Mouse (Mus musculus) spleen, postnatal 4 days (tissue): Measurements from ENCODE around the gene Zfyve1.
A peak's percentile ranks its signal among the peaks of the same experiment; 100 is the strongest.
"Not testable (repeated sequence)": the region's sequence is repeated elsewhere in the genome, so short reads cannot be mapped to it uniquely, and the experiment has no call there.

Experiments used
- DNase-seq, 2 experiments: peaks; one replicate each; pipeline ENCODE4 v3.0.0; 2022; ENCODE audit warnings: low spot score in 2 of 2

The Zfyve1 gene

DNA sequence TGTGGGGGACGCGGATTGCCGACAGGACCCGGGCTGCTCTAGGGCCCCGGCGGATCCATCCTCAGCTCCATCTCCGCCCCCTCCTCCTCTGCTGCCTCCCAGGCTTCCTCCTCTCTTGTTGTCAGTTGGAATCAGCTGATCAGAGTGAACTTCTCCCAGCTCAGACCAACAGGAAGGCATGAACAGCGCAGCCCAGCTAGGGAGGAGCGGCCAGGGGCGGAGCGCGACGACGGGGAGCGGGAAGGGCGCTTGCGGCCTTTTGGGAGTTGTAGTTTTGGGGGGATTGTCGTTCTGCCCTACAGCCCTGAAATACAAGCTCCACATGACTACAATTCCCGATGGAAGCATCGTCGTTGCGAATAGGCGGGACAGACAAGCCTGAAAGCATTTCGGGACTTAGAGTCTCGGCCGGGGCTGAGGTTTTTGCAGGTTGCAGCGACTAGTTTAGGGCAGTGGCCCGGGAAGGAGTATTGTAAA lies at the start of gene Zfyve1:
Zfyve1 (minus strand) TSS at position 198 of the 477 bp plus-strand sequence.
- DNase-seq, result peak; percentile 91 to 93

DNA sequence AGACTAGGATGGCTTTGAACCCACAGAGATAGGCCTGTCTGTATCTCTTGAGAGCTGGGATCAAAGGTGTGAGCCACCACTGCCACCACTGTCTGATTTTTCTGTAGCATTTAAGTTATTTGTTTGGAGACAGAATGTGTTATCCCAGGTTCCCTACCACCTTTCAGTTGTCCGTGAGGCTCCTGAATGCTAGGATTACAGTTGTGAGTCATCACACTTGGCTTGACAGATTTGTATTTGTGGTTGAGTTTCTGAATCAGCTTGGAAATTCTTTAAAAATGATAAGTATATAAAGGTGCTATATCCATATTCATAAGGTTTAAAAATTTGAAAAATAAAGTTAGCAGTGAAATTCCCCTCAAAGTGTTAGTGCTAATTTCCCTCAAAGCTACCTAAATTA lies 46.1 kb upstream of the Zfyve1 start:
- DNase-seq, result no peak

DNA sequence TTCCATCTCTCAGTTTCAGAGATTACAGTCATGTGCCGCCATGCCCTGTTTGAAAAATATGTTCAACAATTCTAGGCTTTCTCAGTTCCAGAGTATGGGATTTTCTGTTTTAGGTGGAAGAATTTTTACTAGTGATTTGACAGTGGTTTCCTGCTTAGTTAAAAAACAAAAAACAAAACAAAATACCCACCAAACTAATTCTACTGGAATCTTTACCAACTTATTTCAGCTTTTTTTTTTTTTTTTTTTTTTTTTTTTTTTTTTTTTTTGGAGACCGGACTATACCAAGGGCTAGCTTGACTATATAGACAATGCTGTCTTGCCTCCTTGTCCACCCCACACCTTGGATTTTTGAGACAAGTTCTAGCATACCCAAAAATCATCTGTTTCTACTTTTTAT lies 44.2 kb upstream of the Zfyve1 start:
- no peak for DNase-seq

DNA sequence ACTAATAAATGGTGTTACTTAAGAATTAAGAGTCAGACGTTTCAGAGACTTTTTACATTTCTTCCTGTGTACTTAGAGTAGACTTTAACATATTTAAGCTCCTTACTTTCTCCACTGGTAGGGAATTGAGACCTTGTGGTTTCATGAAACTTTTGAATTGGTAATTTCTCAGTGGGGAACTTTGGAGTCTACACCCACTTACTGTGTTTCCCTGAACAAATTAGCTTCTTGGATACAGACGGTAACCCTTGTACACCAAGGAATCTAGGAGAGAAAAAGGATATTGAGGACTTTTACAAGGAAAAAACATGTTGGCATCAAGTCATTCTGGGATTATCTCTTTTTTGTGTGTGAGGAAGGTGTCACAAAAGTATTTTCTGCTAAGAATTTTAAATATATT lies 36.8 kb upstream of the Zfyve1 start:
- DNase-seq, result no peak

DNA sequence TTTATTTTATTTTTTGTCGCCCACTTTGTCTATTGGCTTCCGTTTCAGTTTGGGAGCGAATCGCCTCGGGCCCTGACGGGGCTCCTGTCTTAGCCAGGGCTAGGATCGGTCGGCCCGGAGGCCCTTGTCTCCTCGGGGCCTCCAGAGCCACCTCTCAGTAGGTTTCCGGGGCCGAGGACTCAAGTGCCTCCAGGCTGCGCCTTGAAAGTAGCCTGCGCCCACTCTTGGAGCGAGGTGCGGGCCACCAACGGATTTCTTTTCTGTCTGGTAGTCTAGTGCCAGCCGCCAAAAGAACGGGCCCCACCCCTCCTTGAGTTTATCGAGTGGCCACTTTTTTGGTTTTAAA lies 35.6 kb upstream of the Zfyve1 start:
- peak; percentile 47 to 80 for DNase-seq

DNA sequence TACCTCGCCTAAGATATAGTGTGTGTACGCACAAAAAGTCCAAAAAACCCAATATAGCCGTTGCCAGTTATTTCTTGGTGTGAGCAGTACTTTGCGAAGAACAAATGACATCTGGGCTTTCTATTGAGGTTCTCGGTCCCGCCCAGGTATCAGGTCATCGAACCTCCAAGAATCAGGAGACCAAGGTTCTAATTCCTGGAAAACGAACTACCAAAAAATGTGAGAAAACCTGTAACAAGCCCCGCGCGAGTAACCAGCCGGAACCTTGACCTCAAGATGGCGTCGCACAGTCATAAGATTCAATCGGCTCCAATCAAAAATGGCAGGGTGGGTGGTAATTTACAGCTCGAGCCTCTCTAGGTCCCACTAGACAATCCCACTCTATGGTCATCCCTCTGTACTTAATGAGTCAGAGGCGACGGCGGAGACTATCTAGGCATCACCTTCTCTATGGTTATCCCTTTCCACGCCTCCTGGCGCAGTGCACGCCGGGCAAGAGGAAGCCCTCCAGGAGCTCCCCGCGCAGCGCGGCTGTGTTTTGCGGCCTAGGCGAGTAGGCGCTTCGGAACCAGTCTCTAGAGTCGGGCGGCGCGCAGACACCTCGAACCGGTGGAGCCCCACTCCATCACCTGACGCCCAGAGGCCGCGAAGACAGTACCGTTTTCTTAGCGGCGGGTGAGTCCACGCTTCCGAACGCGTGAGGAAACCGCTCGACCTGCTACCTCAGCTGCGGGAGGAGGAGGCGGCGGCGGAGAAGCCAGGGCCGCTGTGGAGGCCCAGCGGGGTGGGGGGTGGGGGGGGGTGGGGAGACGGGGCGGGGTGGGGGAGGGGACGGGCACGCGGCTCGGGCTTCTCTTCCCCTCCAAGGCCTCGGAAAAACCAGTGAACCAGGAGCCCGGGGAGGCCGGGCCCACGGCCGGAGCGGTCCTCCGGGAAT lies 35.0 kb upstream of the Zfyve1 start:
- peak; percentile 94 to 95 for DNase-seq

DNA sequence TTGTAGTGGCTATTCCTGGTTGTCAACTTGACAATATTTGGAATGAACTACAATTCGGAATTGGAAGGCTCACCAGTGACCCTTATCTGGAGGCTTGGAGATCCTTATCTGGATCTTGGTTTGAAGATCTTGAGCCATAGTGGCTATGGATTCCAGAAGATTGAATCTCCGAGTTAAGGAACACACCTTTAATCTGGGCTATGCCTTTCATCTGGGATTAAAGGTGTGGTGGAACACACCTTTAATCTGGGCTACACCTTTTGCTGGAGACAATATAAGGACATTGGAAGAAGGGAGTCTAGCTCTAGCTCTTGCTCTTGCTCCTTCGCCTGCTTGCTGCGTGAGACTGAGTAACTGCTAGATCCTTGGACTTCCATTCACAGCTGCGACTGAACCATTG lies 33.9 kb upstream of the Zfyve1 start, which contains the start of gene Rbm25:
Rbm25 (plus strand) TSS at position 301 of the 400 bp plus-strand sequence.
- not testable (repeated sequence) for DNase-seq

DNA sequence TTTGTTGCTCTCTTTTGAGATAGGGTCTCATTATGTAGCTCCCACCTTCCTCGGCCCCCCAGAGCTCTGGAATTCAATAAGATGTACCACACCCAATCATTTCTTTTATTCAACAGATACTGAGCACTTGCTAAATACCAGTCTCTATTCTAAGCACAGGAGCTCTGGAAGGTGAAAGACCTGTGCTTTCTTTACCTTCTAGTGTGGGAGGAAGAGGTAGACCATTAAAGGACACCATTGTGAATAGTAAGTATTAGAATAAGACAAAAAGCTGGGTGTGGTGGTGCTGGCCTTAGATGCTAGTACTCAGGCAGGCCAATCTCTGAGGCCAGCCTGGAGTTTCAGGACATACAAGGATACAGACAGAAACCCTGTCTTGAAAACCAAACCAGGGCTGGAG lies 27.3 kb upstream of the Zfyve1 start:
- no peak for DNase-seq

DNA sequence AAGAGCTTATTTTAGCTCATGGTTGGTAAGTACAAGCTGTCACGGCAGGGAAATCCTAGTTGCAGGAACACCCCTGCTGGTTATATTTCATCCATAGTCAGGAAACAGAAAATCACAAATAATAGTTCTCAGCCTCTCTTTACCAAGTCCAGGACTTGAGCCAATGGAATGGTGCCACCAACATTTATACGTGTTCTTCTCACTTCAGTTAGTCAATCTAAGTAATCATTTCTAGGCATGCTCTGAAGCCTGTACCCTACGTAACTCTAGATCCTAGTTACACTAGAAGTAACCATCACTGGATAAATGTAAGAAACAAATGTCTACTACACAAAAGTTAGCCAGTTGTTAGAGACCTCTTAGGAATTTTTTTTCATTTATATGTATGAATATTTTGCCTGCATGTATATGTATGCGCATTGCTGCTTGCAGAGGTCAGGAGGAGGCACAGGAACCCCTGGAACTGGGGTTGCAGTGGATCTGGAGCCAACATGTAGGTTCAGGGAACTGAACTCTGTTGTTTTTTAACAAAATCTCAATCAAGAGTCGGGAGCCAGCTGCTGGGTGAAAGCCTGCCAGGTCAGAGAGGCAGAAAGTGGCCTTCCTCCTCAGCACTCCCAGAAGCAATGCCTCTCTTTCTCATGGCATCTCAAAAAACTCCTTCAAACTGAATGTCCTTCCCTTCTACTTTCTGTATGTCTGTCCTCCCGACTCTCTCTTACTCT lies 25.2 kb upstream of the Zfyve1 start:
- no peak for DNase-seq

DNA sequence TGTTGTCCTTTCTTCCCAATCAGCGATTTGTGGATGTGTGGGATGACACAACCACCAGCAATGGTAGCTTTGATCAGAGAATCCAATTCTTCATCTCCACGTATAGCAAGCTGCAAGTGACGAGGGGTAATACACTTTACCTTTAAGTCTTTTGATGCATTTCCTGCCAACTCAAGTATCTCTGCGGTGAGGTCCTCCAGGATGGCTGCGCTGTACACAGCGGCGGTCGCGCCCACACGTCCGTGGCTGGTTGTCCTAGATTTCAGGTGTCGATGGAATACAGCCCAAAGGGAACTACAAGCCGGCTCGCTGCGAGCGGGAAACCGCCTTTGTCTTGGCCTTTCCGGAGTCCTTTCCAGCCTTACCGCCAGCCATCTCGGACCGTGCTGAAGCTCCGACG lies 23.7 kb upstream of the Zfyve1 start:
- not testable (repeated sequence) for DNase-seq

DNA sequence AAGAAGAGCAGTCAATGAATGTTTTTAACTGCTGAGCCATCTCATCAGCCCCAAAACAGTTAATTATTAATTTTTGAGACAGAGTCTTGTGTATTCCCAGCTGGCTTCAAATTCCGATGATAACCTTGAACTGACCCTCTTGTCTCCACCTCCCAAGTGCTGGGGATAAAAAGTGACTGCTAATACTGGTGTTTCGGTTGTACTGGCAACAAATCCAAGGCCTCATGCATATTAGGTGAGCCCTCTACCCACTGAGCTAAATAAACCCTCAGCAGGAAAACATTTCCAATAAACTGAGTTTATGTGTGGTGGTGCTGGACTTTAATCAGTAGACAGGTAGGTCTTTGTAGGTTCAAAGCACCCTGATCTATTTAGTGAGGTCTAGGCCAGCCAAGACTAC lies 22.0 kb upstream of the Zfyve1 start:
- DNase-seq, result no peak

DNA sequence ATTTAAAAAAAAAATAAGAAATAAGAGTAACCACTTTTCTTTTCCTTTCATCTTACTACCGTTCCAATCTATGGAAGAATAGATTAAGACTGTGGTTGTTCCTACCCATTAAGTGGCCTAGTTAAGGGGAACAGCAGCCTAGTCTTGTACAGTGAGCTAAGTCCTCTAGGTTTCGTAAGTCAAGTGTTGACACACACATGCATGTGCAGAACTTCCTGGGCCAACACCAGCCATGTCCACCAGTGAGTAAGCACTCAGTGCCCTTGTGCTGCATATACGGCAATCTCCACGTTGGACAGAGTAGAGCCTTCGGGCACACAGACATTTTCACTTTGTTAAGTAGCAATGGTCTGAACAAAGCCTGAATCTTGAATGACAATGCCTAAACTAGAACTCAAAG lies 20.2 kb upstream of the Zfyve1 start:
- no peak for DNase-seq

DNA sequence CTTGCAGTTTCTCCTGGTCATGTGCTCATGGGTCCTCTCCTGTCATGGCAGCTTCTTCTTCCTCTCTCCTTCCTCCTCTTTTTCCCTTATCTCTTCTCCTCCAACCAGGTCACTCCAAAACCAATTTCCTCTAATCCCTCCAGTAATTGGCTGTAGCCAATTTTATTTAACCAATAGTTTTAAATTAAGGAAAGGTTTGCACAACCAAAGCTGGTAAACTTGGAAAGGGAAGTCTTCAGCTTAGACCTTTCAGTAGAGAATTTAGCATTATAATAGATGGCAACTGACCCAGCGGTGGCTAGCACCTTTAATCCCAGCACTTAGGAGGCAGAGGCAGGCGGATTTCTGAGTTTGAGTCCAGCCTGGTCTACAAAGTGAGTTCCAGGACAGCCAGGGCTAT lies 9.4 kb upstream of the Zfyve1 start:
- DNase-seq, result not testable (repeated sequence)

DNA sequence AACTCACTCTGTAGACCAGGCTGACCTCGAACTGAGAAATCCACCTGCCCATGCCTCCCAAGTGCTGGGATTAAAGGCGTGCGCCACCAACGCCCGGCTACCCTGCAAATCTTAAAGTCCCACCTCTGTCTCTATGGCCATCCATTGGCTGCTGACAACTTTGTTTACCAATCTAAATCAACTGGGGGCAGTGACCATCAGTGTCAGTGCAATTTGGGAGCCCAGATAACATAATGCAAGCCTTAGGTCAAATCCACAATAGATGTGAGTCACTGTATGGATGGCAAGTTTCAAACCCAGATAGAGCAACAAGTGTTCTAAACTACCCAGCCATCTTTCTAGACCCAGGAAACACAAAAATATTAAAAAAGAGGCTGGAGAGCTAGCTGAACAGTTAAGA lies 5.3 kb upstream of the Zfyve1 start:
- no peak for DNase-seq

DNA sequence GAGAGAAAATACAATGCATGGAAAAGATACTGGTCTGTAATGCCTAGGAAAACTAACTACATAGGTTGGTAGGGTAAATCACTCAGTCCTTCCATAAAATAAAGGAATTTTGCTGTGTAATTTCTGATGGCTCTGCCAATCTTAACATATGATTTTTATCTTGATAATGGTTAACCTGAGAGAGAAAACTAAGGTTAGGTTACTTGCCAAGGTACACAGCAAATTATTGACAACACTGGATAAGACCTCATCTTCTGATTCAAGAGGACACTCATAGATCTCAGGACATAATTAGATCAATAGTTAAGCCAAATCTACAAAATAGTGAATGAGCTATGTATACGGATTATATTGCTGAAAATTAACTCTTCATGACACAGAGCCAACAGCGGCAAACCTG lies 859 bp upstream of the Zfyve1 start:
- no peak for DNase-seq

DNA sequence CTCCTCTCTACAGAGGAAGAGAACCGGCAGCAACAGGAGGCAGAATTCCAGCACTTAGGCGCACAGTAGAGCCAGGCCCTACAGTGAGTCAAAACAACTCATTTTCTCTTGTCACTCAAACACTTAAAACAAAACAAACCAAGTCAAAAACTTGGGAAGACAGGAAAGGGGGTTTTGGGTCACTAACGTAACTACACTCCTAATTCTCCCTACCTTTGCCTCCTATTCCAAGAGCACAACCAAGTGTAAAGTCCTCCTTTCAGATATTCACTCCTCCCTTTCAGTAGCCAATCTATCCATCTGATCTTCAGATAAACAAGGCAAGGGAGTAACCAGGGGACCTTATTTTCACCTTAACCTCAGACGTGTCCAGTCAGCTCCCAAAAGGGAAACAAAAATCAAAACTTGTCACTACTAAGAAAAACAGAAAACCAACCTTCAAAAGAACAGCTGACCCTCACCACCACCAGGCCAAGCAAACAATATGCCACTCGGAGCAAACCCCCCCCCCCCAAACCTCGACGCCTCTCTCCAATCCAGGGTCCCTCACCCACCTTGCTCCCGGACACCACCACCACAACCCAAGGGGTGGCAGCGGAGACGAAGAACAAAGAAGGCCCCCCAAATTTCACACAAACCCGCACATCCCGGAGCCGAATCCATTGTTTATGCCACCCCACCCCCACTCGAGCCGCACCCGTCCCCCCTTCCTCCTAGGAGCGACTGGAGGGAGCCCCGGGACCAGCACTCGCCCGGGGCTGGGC lies 649 bp downstream of the Zfyve1 start:
- no peak for DNase-seq

DNA sequence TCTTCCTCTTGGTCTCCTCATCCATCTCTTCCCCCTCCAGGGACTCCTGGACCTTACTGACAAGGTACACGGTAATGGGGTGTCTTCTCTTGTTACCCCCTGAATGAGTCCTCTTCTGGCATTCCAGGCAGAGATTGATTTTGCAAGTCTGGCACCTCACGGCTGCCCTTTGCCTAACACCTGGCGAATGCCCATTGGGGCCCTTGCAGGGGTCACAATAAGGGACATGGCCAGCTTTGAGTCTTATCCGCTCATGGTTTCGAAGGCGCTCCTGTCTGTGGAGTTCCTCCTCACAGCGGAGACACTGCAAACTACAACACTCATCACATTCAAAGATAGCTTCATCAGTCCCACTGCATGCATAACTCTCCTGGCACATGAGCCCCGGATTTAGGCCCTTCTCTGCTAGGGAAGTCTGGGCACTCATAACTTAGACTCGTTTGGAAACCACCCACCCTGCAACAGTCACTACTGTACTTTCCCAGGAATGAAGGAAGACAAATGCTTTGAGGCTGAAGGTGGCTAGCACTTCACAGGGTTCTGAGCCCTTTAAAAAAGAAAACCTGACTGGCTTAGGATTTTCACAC lies 2.5 kb downstream of the Zfyve1 start:
- no peak for DNase-seq

DNA sequence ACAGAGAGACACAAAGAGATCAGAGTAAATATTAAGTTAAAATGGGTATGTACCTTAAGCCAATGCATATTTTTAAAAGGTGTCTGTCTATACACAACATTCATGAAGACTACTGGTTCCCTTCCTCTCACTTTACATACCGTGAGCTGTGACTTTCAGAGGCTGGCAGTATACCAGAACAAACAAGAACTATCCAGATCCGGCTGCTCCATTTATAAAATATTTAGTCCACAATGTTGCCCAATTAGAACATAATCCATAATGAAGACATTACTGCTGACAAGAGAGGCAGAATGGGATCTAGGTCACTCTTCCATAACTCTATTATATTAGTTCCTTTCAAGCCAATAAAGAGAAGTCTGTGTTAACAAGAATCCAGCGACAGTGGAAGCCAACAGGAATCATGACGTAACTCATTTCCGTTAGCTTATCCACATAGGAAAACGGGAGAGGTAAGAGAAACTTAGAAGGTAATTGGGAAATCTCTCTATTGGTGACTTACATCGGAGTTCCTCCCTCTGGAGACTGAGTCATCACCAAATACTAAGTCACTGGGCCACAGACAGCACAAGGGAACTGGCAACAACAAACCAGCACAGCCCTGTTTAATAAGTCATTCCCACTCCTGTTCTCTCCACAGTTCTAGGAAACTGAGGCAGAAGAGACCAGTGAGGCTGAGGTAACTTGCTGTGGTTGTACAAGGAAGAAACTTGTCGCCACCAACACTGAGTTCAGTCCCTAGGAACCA lies 5.1 kb downstream of the Zfyve1 start:
- DNase-seq, result no peak

DNA sequence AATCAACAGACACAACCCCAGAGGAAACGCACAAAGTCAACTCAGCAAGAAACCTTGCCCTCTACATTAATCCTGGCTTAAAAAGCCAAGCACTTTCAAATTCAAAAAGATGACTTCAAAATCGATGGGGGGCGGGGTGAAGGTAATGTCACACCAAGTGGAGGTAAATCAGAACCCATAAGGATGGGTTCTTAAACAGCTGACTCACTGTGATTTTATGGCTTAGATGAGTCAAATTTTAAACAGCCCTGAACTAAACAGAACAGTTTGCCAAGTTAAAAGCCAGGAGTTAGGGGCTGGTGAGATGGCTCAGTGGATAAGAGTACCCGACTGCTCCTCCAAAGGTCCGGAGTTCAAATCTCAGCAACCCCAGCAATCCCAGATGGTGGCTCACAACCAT lies 10.4 kb downstream of the Zfyve1 start:
- no peak for DNase-seq

DNA sequence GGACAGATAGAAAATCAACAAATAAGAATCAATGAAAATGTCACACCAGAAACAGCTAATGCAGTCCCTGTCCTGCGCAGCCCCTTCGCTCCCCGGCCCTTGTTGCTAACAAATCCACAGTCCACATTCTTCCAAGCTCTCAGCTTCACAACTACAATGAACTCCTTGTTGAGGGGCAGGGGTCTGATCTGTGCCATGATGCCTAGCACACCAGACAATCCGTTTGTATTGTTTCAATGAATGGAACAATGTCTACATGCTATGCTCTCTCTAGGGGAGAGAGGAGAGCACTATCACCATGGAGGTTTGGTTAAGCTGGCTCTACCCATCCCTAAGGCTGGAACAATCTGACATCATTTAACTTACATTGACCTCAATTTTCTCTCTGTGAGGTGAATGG lies 14.3 kb downstream of the Zfyve1 start:
- DNase-seq, result no peak

DNA sequence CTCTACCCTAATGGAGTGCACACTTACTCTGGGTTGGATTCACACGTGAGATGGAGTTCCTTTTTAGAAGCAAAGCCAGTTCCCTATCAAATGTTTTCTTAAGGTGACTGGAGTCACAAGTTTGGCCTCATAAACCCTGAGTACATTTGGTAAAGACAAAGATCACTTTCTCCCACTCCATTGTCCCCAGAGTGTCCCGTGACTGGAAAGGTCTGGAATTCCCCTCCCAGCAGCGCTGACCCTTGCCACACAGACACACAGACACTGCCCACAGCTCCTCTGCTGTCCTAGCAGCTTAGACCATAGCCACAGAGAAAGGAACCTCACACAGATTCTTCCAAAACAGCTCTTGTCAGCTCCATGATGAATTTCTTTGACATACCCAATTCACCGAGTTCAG lies 14.9 kb downstream of the Zfyve1 start:
- DNase-seq, result no peak
